Mouse (Mus musculus): ENCODE data around the gene Amigo1. TPM values are rescaled to one million over a fixed set of nuclear protein-coding genes. Genes with fewer than 3 reads are reported as not detected.

Amigo1 gene
- 3.0 and 3.2 TPM in 2 replicates for polyA plus RNA-seq (2015; fragmentation: Nextera tagmentation; extraction: Ambion mirVana)

GRCm38 (mm10) chr3:108186098-108187047, at the start of gene Amigo1:
Gene Amigo1 (plus strand): TSS chr3:108186335.
- peaks cover 16% of the 10 kb centered on the region for H3K4me1 ChIP-seq (replicated peaks)
- H3K4me2 ChIP-seq, result peak within 1 kb of the TSS; percentile 83
- peak within 1 kb of the TSS; percentile 69 for H3K9ac ChIP-seq
- no peaks in the 10 kb centered on the region for H3K9me3 ChIP-seq (replicated peaks)
- H3K4me3 ChIP-seq, result peak within 1 kb of the TSS; percentile 63
- peaks cover 21% of the 10 kb centered on the region; the same call in 1 of the 2 replicates for H3K27me3 ChIP-seq
- ATAC-seq (replicated peaks; ENCODE audit: insufficient number of reproducible peaks, insufficient read depth, low FRiP score, low read depth), result peak; percentile 52
- peak within 1 kb of the TSS; percentile 2; the same call in 1 of the 2 replicates for H3K27ac ChIP-seq
- 2% methylated on average over 86 of the region's 100 CpGs for WGBS
- no peaks in the 10 kb centered on the region for H3K36me3 ChIP-seq

GRCm38 (mm10) chr3:108139113-108139512, 47.0 kb upstream of the Amigo1 start:
- ATAC-seq (replicated peaks; ENCODE audit: insufficient number of reproducible peaks, insufficient read depth, low FRiP score, low read depth), result no peak
- Histone ChIP-seq H3K9ac (no peak overlapping the region), H3K4me1 (replicated peaks) (peaks cover 6% of the 10 kb centered on the region), H3K9me3 (replicated peaks) (no peaks in the 10 kb centered on the region), H3K36me3 (0 out of 2 replicates have a peak, but pooled peaks cover 6% of the 10 kb centered on the region), H3K27me3 (no peaks in the 10 kb centered on the region), H3K4me3 (no peak overlapping the region), H3K27ac (no peak overlapping the region), H3K4me2 (no peak overlapping the region)
- WGBS, result 76% methylated on average over 1 of the region's 1 CpGs

GRCm38 (mm10) chr3:108140786-108141185, 45.3 kb upstream of the Amigo1 start:
- no peak overlapping the region for H3K4me2 ChIP-seq
- 75% methylated on average over 4 of the region's 4 CpGs for WGBS

DNA sequence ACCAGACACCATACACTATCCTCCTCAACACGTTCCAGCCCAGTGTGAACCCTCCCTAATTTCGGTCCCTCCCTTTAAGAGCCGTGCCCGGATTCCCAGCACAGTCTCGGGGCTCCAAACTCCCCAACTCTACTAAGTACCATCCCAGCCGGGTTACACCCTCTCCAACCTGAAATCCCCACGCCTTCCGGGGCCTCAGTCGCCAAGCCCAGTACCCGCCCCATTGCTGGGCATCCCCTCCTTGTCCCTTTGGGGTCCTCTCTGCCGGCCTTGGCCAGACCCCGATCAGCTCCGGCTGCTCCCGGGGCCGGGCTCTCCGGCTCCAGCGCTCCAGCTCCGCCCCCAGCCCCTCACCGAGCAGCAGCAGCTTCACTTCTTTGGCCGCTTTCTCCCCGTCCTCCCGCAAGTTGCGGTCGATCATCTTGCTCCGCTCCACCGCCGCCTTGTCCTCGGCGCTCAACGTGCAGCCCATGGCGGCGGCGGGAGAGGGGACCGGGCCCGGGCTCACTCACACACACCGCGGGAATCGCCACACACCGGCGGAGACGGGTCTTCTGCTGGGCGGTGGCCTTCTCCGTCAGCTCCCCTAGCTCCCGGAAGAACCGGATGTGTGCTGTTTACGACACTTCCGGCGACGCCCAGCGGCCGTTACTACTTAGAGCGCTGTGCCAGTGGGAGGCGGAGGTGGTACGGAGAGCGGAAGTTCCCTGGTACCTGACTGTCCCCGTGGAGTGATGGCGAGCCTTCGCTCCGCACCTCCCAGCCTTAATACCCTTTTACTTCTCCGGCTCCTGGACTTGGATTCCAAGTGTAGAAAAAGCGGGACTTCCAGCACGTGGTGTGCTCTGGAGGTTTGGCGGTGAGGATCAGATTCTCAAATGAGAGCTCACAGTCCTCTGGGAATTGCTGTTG, 40.3 kb upstream of the Amigo1 start, which contains the start of gene Gnai3:
Gene Gnai3, minus strand, starts transcription at position 613 of the 912 bp plus-strand sequence.
- under 1% methylated on average over 63 of the region's 63 CpGs for WGBS
- peak; percentile 89 for ATAC-seq (replicated peaks; ENCODE audit: insufficient number of reproducible peaks, insufficient read depth, low FRiP score, low read depth)
- Histone ChIP-seq H3K9me3 (replicated peaks) (no peaks in the 10 kb centered on the region), H3K4me2 (peak within 1 kb of the TSS; percentile 84), H3K27me3 (peaks cover 4% of the 10 kb centered on the region; the same call in 1 of the 2 replicates), H3K4me3 (peak within 1 kb of the TSS; percentile 94), H3K9ac (peak within 1 kb of the TSS; percentile 87), H3K36me3 (no peaks in the 10 kb centered on the region), H3K27ac (peak within 1 kb of the TSS; percentile 96), H3K4me1 (replicated peaks) (peaks cover 28% of the 10 kb centered on the region)

More at GRCm38 (mm10) chr3:108140786-108141185, 45.3 kb upstream of the Amigo1 start:
- H3K9me3 ChIP-seq (replicated peaks), result no peaks in the 10 kb centered on the region
- ATAC-seq (replicated peaks; ENCODE audit: insufficient number of reproducible peaks, insufficient read depth, low FRiP score, low read depth), result no peak
- H3K4me3 ChIP-seq, result no peak overlapping the region
- no peak overlapping the region for H3K27ac ChIP-seq
- no peak overlapping the region for H3K9ac ChIP-seq
- H3K27me3 ChIP-seq, result no peaks in the 10 kb centered on the region
- H3K36me3 ChIP-seq, result 0 out of 2 replicates have a peak, but pooled peaks cover 6% of the 10 kb centered on the region
- H3K4me1 ChIP-seq (replicated peaks), result peaks cover 12% of the 10 kb centered on the region

DNA sequence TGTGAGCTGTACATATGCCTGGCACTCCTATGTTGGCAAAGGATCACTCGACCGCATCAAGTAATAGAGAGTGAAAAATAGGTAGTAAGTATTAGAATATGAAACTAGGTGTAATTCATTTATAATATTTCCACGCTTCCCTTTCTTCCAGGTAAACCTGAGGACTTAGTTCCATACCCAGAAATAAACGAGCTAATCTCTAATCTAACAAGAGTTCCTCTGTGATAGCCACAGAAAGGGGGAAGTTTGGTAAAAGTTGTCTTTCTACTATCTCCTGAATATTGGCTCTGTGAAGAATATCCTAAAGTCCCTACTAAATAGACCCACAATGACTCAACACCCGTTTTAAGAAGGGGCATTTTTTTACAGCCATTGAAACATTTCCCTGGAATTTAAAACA, 39.5 kb upstream of the Amigo1 start:
- Histone ChIP-seq H3K4me1 (replicated peaks) (peaks cover 28% of the 10 kb centered on the region), H3K9me3 (replicated peaks) (no peaks in the 10 kb centered on the region), H3K27me3 (peaks cover 4% of the 10 kb centered on the region; the same call in 1 of the 2 replicates), H3K4me3 (peak overlapping the region; percentile 94), H3K36me3 (no peaks in the 10 kb centered on the region), H3K4me2 (peak overlapping the region; percentile 84), H3K9ac (peak overlapping the region; percentile 87), H3K27ac (peak overlapping the region; percentile 96)
- no peak for ATAC-seq (replicated peaks; ENCODE audit: insufficient number of reproducible peaks, insufficient read depth, low FRiP score, low read depth)
- WGBS, result 51% methylated on average over 5 of the region's 5 CpGs

DNA sequence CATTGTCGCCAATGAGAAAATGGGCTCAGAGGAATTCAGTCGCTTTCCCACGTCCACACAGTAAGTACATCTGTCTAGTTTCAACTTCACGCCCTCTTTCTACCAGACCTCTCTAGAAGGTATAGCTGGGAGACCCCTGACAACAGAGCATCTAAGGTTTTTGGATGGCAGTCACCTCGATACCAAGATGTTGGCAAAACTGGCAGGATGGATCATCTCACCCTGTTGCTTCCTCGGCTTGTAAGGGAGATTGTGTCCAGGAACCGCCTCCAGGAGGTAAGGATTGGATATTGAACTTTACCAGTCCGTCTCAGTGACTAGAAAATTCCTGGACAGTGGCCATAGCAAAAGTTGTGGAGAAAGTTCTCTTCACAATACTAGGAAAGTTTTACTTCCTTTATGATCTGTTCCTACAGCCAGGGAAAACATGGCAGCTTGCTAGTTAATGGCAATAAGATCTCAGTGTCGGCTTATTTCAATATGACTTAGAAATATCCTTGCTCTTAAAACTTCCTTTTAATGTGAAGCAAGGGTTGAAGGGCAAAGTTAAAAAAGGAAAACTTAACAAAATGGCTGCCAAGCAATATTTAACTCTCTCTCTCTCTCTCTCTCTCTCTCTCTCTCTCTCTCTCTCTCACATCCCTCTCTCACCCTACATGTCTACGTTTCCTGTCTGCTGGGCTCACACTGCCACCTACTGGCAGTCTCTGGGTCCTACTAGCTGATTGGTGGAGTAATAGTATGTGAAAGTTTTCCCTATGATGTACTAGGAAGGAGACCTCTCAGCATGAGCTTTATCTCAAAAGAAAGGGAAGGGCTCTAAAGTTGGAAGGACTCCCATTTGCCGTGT, 38.5 kb upstream of the Amigo1 start:
- ATAC-seq (replicated peaks; ENCODE audit: insufficient number of reproducible peaks, insufficient read depth, low FRiP score, low read depth), result peak; percentile 52; the same call in 1 of the 2 replicates
- peak overlapping the region; percentile 53 for H3K27ac ChIP-seq
- no peaks in the 10 kb centered on the region for H3K36me3 ChIP-seq
- no peak overlapping the region for H3K9ac ChIP-seq
- H3K4me2 ChIP-seq, result peak overlapping the region; percentile 16; the same call in 1 of the 2 replicates
- H3K9me3 ChIP-seq (replicated peaks), result no peaks in the 10 kb centered on the region
- peaks cover 28% of the 10 kb centered on the region for H3K4me1 ChIP-seq (replicated peaks)
- WGBS, result 58% methylated on average over 11 of the region's 11 CpGs
- peaks cover 4% of the 10 kb centered on the region; the same call in 1 of the 2 replicates for H3K27me3 ChIP-seq
- no peak overlapping the region for H3K4me3 ChIP-seq

- Histone ChIP-seq H3K27me3 (peaks cover 4% of the 10 kb centered on the region; the same call in 1 of the 2 replicates), H3K36me3 (no peaks in the 10 kb centered on the region), H3K4me1 (replicated peaks) (peaks cover 4% of the 10 kb centered on the region), H3K27ac (no peak overlapping the region), H3K9ac (no peak overlapping the region), H3K4me3 (no peak overlapping the region), H3K9me3 (replicated peaks) (no peaks in the 10 kb centered on the region), H3K4me2 (no peak overlapping the region)
- 84% methylated on average over 3 of the region's 3 CpGs for WGBS
- no peak for ATAC-seq (replicated peaks; ENCODE audit: insufficient number of reproducible peaks, insufficient read depth, low FRiP score, low read depth)
These were observed 33.8 kb upstream of the Amigo1 start for GRCm38 (mm10) chr3:108152290-108152689.

DNA sequence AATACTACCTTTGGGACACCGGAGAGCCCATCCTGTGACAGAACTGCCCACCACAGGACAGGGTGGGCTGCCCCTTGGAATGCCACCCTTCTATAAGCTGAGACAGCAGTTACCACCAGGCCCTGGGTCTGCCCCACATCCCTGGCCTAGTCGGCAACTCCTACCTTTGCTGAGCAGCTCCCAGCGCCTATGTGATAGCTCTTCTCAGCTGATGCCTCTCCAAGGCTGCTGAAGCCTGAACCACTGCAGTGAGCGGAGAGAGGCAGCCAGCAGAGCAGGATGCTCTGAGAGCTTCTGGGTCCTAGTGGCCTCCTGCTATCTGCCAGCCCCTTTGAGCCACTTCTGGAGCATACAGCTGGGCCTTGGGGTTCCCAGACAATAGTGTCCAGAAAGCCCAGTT, 31.5 kb upstream of the Amigo1 start, which contains the start of gene Gpr61:
Gene Gpr61, minus strand, starts transcription at position 227 of the 400 bp plus-strand sequence.
- Histone ChIP-seq H3K9me3 (replicated peaks) (no peaks in the 10 kb centered on the region), H3K4me1 (replicated peaks) (peaks cover 21% of the 10 kb centered on the region), H3K4me2 (no peak within 1 kb of the TSS), H3K27me3 (no peaks in the 10 kb centered on the region), H3K27ac (no peak within 1 kb of the TSS), H3K9ac (no peak within 1 kb of the TSS), H3K4me3 (no peak within 1 kb of the TSS), H3K36me3 (no peaks in the 10 kb centered on the region)
- no peak for ATAC-seq (replicated peaks; ENCODE audit: insufficient number of reproducible peaks, insufficient read depth, low FRiP score, low read depth)
- 37% methylated on average over 4 of the region's 4 CpGs for WGBS

- peak; percentile 85 for ATAC-seq (replicated peaks; ENCODE audit: insufficient number of reproducible peaks, insufficient read depth, low FRiP score, low read depth)
- Histone ChIP-seq H3K27ac (peak overlapping the region; percentile 77), H3K9me3 (replicated peaks) (no peaks in the 10 kb centered on the region), H3K27me3 (no peaks in the 10 kb centered on the region), H3K4me1 (replicated peaks) (peaks cover 22% of the 10 kb centered on the region), H3K4me3 (no peak overlapping the region), H3K4me2 (peak overlapping the region; percentile 47), H3K36me3 (no peaks in the 10 kb centered on the region), H3K9ac (0 out of 2 replicates have a peak overlapping the region, but pooled peaks have one; percentile 8)
- 42% methylated on average over 9 of the region's 9 CpGs for WGBS
These were observed 27.6 kb upstream of the Amigo1 start for GRCm38 (mm10) chr3:108158383-108159037.

GRCm38 (mm10) chr3:108164091-108164490, 22.0 kb upstream of the Amigo1 start:
- Histone ChIP-seq H3K4me2 (no peak overlapping the region), H3K9ac (no peak overlapping the region), H3K36me3 (no peaks in the 10 kb centered on the region), H3K4me1 (replicated peaks) (peaks cover 14% of the 10 kb centered on the region), H3K27ac (no peak overlapping the region), H3K27me3 (0 out of 2 replicates have a peak, but pooled peaks cover 4% of the 10 kb centered on the region), H3K9me3 (replicated peaks) (no peaks in the 10 kb centered on the region), H3K4me3 (no peak overlapping the region)
- WGBS, result 71% methylated on average over 5 of the region's 5 CpGs
- ATAC-seq (replicated peaks; ENCODE audit: insufficient number of reproducible peaks, insufficient read depth, low FRiP score, low read depth), result no peak

Measured in heart, embryonic 15.5 days (tissue).